Mouse (Mus musculus): Measurements from ENCODE around the gene Fbxo7.

- TF ChIP-seq POLR2A (IDR thresholded peaks at IDR 0.05; ENCODE audit: extremely low read depth, insufficient read depth, low read length) (no peak), CTCF (IDR thresholded peaks at IDR 0.05; ENCODE audit: extremely low read depth, insufficient read depth, low read length) (peak; percentile 93)
Measured at GRCm38 (mm10) chr10:86064937-86065336, 43.2 kb downstream of the Fbxo7 start.
